Mouse (Mus musculus) heart, adult 18-20 months (tissue): ENCODE results near the gene Ikzf3. TPM values are rescaled to one million over a fixed set of nuclear protein-coding genes. Genes with fewer than 3 reads are reported as not detected.
A peak's percentile ranks its signal among the peaks of the same experiment; 100 is the strongest.

Experiments used
- DNase-seq, 2 experiments: peaks; one replicate each; pipeline ENCODE4 v3.0.0; 2021 to 2022; ENCODE audit warnings: mixed read lengths in 1 of 2
- total RNA-seq, 2 experiments: library from RNA; stranded (reverse); gene quantifications; 2 replicates each; pipeline ENCODE4 v1.2.3; 2021

The Ikzf3 gene
- total RNA-seq, 2 experiments from 2014 or later: 0.89 to 5.0 TPM

DNA sequence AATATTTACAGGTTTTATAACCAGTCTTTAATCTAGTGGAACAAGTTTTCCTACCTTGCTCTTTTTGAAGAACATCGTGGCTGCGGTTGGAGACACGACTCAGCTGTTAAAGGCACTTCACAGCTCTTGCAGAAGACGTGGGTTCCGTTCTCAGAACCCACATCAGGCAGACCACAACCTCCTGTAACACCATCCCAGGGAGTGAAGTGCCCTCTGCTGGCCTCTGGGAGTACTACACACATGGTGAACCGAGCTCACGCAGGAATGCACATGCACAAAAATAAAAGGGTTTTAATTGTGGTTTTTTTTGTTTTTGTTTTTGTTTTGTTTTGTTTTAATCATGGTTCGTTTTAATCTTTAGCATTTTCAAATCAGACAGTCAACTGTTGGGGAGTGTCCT is 22.5 kb upstream of the Ikzf3 start:
- no peak for DNase-seq

DNA sequence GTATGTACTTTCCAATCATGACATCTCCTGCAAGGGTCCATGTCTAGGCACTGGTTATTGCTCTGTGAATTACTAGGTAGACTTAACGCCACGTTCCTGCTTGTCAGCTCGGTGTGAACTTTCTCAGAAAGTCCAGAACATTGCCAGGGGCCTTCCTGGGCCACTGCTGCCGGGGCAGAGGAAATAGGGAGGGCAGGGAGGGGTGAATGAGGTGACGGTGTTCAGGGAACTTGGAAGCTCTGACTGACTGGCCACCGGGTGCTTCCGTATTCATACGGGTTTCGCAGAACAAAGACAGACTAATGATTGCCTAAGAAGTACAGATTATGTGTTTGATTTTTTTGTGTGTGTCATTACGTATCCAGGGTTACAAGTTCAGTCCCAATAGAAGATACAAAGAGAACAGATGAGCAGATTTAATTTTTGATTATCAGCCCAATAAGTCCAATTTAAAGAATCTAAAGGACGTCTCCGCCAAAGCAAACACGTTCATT is 18.1 kb upstream of the Ikzf3 start:
- DNase-seq: no peak

DNA sequence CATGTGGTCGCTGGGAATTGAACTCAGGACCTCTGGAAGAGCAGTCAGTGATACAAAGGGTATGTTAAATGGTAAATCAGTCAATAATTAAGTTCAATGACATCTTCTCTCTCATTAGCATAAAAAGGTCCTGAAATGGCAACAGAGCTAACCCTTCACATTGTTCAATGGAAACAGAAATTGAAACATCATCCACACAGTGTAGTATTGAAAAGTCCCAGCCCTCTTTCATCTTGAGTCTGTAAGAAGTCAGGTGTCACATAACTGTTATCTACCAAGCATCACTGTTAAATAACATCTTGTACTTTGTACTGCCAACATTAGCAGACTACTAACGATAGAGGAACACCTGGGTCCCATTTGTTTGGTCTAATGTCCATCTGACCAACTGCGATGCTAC is 17.2 kb upstream of the Ikzf3 start:
- no peak for DNase-seq

- no peak for DNase-seq
Measured at GRCm38 (mm10) chr11:98560942-98561341, 15.1 kb upstream of the Ikzf3 start.

- no peak for DNase-seq
Measured at GRCm38 (mm10) chr11:98555124-98555700, 9.4 kb upstream of the Ikzf3 start.

GRCm38 (mm10) chr11:98553966-98554365 is 8.1 kb upstream of the Ikzf3 start:
- DNase-seq: no peak

- peak; percentile 88 to 91 for DNase-seq
Measured at GRCm38 (mm10) chr11:98550975-98551828, 5.4 kb upstream of the Ikzf3 start, which contains the start of gene Zpbp2. Zpbp2 (plus strand) TSS chr11:98551097.

DNA sequence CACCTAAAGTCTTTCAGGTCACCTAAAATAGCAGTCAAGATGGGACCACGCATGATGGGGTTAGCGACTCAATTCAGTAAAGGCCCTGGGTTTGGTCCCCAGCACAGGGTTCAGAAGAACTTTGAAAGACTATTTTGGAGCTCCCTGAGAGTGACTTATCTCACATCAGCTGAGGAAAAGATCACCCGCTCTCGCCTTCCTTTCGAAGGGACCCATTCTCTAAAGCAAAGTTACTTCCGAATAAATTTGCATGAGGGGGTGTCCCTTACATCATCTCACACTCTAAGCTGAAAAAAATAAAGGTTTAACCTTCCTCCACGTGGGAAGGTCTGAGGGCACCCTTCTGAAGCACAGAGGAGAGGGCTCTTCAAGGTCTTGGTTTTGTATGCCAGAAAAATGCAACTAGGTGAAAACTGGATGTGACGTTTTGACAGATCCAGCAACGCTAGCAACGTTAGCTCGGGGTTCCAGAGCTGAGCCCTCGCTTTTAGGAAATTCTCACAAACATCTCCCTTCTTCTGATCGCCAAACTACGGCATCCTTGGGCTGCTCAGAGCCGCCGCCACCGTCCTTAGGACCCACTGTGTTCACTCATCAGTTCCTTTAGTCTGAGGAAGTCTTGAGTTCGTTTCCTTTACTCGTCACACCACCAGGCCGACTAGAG is 4.6 kb upstream of the Ikzf3 start:
- DNase-seq: no peak

DNA sequence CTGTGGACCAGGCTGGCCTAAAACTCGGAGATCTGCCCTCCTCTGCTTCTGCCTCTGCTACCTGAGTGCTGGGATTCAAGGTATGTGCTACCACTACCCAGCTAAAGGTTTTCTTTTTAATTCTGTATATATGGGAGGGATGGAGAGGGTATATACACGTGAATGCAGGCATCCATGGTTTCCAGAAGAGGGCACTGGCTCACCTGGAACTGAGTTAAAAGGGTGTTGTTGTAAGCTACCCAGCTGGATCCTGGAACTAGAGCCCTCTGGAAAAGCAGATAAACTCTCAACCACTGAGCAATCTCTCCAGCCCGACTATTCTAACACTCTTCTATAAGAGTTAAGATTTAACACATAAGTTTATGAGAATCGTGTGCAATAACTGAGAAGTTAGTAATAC is 3.5 kb upstream of the Ikzf3 start:
- DNase-seq: no peak

DNA sequence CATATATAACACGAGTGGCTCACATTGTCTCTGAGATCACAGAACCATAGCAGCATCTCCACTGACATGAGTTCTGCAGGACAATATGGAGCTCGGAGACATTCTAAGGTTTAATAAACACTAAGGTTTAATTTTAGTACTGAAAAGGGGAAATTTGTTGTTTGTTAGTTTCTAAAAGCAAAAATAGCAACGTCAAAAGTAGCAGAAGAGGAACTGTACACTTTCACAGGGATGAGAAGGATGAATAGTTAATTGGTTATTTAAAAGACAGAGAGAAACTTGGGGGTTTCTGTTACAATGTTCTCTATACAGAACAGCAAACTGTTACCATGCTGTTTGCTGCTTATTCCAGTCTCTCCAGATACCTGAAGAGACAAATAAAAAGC is 1.5 kb upstream of the Ikzf3 start:
- DNase-seq: no peak

GRCm38 (mm10) chr11:98546529-98547307 is 887 bp upstream of the Ikzf3 start:
- no peak for DNase-seq

DNA sequence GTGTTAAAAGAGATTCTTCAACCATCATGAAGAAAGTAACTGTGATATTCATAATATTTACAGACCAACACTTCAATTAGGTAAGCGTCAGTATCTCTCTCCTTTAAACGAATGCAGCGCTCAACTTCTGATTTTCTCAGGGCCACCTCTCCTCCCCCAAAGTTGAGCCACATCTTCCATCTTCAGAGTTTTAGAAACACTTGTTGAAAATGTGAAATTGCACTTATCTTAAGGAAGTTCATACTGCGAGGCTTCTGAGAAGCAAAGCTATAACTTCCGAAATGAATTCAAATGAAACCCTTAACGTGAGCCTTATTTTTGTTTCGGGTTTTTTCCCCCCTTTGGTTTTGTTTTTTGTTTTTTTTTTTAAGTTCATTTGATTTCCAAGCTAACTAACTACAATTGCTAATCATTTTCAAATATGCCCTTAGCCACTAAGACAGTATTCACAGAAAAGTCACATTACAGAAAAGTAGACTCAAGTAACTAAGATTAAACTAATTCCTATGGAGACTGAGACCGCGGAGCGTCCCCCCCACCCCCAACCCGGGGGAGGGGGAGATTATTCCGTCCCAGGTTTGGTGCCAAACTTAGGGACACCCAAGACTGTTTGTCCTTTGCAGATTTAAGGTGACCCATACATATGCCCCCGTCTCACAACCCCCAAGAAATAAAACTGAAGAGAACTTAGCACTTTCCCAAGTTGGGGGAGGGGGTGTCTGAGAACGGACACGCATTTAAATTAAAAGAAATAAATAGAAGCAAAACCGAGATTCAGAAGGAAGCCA is 747 bp downstream of the Ikzf3 start:
- no peak for DNase-seq

GRCm38 (mm10) chr11:98543414-98543813 is 2.4 kb downstream of the Ikzf3 start:
- DNase-seq: no peak

- no peak for DNase-seq
Measured at GRCm38 (mm10) chr11:98542553-98542952, 3.3 kb downstream of the Ikzf3 start.

DNA sequence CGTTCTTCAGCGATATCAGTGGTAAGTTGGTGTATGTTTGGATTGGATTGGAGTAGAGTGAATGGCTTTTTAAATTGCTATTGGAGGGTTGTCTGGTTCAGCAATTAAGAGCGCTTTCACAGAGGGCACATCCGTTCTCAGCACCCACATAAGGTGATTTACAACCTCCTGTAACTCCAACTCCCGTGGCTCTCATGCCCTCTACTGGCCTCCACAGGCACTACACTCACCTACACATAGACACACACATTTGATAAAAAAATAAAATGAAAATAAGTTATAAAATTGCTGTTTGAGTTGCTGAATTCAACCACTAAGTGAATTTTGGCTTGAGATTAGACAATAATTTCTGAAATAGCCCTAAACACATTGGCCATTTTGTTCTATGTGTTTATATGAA is 5.5 kb downstream of the Ikzf3 start:
- no peak for DNase-seq

DNA sequence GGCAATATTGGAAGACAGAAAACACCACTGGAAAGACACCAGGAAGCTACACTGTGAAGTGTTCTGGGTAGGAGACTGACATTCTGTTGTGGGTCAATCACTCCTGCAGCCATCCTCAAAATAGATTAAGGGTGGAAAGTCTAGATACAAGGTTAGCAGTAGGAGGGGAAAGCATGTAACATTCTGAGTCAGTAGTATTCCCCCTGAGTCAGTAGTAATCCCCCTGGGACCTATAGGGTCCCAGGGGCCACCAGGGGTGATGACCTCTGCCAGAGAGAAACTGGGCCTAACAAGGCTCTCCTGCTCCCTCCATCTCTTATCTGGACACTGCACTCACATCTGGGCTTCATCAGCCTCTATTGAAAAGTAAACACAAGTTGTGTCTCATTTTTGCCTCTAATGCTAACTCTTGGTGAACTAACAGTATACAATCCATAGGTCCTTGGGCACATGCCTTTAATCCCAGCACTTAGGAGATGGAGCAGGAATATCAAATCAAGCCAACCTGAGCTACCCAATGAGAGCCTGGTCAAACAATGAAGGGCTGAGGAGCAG is 8.3 kb downstream of the Ikzf3 start:
- no peak for DNase-seq

- no peak for DNase-seq
Measured at GRCm38 (mm10) chr11:98526824-98527461, 18.9 kb downstream of the Ikzf3 start.

GRCm38 (mm10) chr11:98525140-98525539 is 20.7 kb downstream of the Ikzf3 start:
- no peak for DNase-seq

DNA sequence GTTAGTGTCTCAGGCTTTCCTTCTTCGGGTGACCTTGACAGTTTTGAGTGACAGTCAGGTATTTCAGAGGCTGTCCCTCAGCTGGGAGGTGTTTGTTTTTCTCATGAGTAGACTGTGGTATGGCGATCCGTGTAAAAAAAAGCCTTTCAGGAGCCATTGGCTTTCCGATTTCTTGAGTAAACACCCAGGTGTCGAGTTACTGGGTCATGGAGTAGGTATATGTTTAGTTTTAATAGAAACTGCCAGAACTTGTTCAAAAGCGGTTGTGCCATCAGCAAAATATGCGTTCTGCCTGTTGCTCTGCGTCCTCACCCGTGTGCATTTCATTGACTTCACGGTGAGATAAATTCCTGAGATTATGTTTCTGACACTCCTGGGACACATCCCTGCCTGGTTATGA is 25.4 kb downstream of the Ikzf3 start:
- no peak for DNase-seq

DNA sequence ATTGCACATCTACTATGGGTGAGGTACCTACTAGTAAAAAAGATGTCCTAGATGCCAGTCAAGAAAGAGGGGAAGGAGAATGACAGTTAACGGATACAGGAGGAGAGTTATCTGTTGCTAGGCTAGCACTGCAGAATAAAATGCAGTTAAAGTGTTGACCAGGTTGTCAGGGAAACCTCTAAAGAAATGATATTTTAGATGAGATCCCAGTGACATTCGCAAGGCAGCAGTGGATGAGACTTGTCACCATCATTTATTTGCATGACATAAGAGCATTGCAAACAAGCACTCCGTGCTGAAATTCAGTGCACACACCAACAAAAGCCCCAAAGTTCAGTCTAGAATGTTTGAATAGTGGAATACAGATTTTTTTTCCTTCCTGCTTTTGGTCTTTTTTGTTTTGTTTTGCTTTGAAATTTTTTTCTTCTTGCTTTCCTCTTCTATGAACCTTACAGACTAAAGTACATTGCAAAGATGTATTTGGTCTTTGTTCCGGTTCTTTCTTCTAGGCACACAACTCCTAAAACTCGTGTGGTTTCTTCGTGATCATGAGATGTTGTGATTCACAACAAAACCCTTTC is 32.4 kb downstream of the Ikzf3 start:
- no peak for DNase-seq
